Mouse (Mus musculus) thymus, adult 18-20 months (tissue): ENCODE data around the gene Gdpgp1.

Experiments used
- DNase-seq, 2 experiments: peaks; one replicate each; pipeline ENCODE4 v3.0.0; 2022; ENCODE audit warnings: mixed read lengths in 2 of 2

Gdpgp1 gene

DNA sequence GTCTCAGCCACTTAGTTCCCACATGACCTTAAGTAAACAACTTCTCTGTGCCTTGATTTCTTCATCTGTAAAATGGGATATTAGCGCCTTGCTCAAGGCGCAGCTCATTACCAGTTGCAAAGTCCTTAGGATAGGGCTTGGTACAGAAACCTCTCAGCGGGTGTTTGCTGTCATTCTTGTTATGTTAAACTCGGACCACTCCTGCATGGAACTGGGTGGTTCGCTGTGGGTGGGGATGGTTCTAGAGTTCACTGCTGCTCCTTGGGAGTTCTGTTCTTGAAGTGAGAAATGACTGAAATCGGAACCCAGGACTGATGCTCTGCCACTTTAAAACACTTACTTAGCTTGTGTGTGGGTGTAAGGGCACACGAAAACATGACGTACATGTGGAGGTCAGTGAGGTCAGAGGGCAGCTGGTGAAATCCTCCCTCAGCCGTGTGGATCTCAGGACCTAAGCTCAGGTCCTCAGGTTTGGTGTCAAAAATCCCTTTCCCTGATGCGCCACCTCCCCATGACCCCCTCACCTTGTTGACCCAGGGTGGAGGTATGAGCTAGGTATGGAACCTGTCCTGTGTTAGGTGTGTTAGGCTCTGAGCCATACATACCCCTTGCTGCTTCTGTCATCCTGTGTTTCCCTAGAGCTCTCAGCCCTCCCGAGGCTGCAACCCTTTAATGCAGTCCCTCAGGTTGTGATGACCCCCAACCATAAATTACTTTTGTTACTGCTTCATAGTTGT, 32.6 kb upstream of the Gdpgp1 start:
- no peak for DNase-seq

DNA sequence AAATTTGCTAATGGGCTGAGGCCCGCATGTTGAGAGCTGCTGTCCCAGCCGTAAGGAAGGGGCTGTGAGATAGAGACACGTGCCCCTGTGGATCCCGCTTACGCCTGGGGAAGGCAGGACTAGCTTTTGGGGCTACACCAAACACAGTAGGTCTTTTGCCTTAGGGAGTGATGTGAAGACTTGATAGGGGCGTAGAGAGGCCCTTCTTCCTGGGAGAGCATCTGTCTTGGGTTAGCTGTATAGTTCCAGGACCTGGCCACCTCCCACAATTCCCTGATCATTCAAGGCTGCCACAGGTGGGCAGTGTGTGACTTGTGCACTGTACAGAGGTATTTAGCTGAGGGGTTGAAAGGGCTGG, 32.1 kb upstream of the Gdpgp1 start:
- no peak for DNase-seq

DNA sequence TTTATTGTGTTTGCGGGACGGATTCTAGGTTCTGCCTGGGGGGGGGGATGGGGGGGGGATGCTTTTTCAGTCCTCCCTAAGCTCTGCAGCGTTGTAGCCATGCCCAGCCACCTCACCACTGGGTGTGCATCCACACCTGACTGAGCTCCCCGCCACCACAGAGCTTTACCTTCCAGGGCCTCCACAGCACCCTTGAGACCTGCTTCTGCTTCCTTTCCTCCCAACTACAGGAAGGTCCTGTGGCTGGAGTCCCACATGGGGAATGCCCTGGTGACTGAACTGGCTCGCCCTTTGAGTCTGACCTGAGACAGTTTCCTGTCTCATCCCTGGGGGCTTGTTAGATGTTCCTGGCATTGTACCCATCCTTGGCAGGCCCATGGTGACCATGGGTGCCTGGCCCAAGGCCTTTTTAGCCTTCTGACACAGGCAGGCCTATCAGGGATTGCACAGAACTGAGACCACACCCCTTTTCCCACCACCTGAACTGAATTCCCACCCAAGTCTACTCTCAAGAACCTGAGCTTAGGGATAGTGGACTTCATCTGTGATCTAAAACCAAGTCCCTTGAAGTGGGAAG, 31.6 kb upstream of the Gdpgp1 start:
- DNase-seq, result no peak

DNA sequence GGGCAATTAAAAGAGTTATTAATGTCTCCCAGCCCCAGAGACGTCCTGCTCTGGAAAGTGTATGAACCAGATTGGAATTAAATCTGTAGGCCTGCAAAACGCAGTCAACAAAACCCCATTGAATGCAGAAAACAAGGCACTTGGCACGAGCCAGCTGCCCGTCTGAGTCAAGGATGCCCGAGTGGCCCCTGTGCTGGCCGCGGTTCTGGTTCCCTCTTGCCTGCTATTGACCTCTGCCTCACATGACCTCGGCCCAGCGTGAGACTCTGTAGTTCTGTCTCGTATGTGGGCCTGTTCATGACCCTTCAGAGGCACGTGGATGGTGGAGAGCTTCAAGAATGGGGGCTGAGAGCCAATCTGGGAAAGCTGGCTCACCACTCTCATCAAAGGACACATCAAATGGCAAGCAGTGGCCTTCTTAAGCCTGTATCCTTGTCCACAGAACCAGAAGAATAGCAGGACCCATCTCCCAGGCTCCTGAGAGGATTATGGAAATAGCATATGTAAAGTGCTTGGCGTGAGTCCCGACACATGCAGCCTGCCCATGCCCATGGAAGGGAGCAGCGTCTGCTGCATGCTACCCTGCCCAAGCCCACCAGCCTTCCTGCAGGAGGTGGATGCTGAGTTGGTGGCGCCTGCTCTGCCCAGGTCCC, 30.7 kb upstream of the Gdpgp1 start:
- no peak for DNase-seq

DNA sequence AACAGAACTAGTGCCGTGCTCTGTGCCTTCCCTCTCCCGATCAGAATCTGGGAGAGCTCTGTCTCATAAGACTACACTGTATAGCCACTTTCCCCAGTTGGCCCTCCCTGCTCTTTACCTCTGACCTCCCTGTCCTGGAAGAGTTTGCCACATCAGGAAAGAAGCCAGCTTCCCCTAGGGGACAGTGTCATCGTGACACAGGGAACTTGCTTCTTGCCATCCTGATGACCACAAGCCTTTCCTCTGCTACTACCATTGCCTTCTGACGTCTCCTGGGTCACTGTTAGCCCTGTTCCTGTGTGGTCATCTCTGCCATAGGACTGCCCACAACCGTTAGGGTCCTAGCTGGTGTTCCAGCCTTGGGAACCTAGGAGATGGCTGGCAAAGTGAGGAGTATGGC, 29.7 kb upstream of the Gdpgp1 start:
- no peak for DNase-seq

DNA sequence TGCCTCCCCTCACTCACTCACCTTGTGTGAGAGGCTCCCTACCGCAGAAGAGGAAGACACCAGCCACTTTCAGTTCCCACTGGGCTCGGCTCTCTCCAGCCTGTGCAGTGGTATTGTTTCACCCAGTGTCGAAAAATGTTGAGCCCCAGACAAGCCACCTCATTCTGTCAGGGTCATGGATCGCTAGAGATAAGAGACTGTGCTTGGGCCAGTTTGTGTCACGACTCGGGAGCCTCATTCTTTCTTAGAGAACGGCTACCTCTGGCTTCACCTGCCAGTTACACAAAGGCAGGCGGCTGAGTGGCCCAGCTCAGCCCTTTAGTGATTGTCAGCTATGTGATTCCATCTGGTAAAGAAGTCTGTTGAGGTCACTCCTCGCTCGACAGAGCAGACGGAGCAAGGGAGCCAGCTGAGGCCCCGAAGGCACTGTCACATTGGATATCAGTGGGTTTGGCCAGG, 29.0 kb upstream of the Gdpgp1 start:
- no peak for DNase-seq

DNA sequence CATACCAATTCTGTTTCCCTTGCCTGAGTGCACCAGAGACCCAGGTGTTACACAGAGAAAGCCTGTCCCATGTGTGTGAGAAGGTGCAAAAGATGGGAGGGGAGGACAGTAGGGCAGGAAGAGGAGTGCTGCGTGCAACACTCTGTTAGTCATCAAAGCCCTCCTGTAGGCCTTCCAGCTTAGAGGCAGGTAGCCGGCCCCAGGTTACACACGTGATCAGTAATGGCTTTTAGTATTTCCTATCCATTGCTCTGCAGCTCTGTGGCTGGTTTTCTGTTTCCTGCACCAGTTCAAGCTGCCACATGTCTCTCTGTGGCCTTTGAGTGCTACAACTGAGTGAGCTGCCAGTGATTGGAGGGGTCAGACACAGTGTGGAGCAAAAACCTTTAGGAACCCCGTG, 28.3 kb upstream of the Gdpgp1 start:
- DNase-seq, result no peak

DNA sequence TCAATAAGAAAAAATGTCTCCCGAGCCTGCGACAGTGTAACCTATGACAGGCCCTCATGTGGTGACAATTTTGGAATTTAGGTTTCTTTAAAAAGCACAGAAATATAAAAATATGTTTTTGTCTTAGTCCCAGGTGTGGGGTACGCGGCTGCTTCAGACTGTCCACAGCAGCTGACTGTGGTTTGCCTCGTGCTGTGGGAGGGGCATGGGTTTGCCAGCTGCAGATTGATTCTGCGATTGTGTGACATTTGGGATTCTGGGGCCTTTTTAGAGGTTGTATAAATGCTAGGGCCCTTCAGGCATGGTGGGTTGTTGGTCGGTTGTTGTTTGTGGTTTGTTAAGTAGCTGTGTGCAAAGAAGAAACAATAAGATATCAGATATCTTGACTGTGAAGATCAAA, 27.7 kb upstream of the Gdpgp1 start:
- peak in 1 of 2 experiments; percentile 47 for DNase-seq

DNA sequence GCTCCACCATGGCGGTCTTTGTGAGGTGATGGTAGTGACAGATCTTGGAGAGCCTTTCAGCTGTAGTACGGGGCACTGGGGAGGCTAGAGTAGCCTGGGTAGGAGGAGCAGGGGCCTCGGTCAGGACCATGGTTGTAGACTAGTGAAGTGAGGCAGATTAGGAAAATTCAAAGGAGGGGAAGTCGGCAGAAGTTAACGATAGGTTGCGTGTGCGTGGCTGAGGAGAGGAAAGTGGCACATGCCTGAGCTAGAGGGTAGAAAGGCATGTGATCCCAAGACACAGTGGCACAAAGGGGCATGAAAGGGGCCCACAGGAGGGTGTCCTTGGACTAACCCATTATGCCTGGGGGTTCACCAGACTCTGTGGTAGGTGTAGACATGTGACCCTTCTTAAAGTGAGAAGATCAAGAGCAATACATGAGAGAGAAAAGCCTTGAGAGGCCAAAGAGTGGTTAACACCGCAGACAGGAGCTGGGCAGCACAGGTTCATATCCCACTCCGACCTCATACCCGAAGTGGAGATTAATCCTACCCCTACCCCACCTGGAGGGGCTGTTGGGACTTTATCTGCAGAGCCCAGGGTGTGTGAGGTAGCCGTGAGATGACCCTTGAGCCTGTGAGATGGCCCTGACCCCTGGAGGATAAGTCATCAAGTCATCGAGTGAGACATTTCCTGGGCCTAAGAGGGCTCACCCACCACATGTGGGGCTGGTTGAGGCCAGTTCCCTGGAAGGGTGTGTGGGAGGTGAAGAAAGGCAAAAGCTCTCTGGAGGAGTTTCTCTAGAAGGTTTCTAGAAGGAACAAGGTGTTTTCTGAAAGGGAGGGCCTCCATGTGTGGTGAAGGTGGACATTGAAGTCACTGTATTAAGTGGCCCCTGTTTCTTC, 26.7 kb upstream of the Gdpgp1 start:
- no peak for DNase-seq

DNA sequence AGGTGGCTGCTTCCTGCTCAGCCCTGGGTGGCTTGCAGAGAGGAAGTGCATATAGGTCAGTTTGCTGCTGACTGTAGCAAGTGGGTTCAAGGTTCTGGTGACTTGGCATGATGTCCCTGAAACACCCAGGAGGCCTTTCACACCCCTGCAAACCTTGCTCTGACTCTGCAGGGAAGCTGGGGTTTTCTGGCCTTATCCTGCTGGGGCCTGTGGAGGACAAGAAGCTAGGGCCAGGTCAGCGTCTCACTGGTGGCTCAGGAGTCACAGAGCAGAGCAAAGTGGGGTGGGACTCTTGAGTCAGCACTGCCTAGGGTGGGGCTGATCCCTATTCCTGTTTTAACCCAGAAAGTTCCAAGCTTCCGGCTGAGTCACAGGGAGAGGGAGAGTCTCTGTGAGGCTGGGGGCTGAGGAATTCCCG, 25.3 kb upstream of the Gdpgp1 start:
- no peak for DNase-seq

DNA sequence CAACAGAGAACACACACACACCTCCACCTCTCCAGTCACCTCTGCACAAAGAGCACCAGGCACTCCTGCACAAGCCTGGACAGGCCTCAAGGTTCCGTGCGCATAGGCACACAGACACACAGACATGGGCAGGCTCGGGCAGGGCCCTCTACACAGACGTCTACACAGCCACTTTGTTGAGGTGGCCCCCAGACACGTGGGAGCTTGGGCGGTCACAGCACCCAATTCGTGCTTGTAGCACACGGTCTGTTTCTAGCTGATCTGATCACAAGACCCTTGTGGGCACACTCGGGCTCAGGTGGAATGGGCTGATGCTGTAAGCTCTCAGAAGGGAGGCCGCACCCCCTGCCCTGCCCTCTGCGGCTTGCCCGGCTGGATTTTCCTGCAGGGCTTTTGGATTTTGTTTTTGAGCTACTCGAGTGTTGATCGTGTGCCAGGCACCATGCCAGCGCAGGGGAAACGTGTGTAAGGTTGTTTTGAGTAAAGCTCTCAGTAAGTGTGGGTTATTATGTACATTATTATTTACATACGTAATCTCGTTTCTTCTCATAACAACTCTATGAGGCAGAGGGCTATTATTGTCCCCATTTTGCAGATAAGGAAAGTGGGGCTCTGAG, 24.5 kb upstream of the Gdpgp1 start:
- no peak for DNase-seq

DNA sequence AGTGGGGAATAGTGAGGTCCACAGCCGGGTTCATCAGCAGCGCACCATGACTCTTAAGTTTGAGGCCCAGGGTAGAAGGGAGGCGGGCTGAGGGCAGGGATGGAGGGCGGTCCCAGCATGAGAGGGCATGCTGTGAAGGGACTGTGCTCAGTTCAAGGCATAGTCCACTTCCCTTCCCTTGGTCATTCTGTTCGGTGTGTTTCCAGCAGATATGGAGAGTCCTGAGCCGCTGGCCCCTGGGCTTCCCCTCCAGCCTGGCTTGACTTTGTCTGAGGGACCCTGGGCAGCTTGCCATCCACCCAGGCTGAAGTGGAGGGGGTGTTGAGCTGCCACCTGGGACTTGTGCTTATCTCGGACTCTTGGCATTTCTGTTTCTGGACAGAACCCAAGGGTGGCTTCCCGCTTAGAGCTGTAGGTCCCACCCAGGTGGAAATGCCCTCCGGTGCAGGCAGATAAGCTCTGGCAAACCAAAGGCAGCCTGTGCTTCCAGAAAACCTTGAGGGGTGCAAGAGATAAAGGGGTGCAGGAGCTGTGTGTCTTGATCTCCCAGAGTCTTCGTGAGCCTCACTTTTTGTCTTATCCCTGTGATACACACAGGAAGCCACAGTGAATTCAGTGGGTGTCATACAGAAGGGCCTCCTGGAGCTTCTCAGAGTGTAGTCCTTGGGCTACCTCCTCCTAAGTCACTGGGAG, 23.8 kb upstream of the Gdpgp1 start:
- no peak for DNase-seq

DNA sequence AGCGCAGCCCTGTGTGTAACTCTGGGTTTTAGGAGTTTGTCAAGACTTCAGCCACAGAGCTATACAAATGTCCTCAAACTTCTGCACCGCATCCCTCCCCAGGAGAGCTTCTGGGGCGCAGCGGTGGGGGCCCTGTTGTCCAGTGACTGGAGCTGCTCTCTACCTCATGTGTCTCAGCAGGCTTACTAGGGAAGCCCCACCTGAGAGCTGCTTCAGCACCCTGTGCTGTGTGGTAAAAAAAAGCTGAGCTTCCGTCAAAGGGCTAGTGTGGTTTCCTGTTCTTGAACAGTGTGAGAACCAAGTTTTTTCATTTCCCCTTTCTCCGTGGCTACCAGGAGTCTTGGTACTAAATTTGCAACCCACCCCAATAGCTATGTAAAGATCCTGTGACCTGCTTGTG, 23.0 kb upstream of the Gdpgp1 start:
- DNase-seq, result peak; percentile 46 to 79

DNA sequence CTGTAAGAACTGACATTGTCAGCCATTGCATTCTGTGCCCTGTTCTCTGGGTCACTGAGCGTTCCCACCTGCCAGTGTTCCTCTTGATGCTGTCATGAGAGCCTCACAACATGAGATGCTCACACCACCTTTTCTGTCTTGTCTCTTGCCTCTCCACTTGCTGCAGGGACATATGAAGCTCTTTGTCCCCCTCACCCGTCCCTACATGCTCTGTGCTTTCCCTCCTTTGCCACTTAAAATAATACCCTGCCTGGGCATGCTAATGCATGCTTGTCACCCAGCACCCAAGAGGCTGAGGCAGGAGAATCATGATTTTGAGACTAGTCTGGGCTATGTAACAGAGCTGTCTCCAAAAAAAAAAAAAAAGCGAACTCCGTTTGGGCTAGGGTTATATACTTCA, 21.7 kb upstream of the Gdpgp1 start:
- no peak for DNase-seq

DNA sequence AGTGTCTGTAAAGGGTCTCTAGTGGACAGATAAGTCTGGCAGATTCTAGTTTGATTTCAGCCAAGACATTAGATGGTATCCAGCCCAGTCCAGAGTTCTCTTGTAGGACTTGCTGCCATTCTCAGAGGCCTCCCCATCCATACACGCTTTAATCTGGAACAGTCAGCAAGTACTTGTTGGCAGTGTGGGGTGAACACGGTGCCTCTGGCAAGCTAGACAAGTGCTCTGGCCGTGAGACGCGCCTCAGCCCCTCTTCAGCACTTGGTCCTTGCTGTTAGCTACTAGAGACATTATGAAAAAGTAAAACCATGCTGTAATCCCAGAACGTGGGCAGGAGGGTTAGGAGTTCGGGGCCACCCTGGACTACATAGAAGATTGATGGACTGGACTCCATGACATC, 19.1 kb upstream of the Gdpgp1 start:
- no peak for DNase-seq

DNA sequence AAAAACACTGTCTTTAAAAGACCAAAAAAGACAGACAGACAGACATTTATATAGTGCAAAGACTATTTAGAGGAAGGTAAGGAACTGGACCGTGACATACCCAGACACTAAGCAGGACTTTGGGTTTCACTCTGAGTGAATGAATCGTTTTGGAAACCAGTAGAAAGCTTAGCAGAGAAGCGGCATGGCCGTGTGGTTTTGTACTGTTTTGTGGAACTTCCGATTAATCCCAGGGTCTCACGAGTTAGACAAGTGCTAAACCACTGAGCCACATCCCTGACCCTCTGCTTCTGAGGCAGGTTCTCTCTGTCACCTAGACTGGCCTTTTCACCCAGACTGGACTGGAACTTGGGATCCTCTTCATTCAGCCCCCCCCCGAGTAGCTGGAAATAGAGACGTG, 18.2 kb upstream of the Gdpgp1 start:
- no peak for DNase-seq

DNA sequence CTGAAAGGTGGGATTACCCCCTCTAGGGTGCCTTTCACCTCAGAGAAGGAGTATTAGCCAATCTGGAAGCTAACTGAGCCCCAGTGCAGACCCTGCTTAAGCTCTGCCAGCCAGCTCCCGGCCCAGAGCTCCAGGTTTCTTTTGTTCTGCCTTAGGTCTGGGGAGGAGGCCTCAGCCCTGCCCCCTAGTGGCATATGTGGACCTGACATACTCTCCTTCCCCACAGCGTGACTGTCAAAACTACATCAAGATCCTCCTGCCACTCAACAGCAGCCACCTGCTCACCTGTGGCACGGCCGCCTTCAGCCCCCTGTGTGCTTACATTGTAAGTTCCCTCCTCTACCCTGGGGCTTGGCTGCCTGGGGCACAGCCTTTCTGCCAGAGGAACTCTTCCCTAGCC, 17.3 kb upstream of the Gdpgp1 start:
- DNase-seq, result peak; percentile 66 to 75

DNA sequence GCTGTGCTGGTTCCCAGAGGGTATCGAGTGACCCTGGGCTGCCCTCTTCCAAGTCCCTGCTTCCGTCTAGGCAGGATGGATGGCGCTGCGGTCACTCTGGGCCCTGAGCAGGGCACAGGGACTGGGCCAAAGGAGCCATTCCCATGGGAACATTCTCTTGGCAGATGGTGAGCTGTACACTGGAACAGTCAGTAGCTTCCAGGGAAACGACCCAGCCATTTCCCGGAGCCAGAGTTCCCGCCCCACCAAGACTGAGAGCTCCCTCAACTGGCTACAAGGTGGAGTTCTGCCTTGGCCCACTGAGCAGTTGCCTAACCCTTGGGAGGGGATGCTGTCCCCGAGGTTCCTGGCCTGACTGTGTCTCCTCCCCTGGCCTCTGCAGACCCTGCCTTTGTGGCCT, 16.1 kb upstream of the Gdpgp1 start:
- DNase-seq, result no peak

DNA sequence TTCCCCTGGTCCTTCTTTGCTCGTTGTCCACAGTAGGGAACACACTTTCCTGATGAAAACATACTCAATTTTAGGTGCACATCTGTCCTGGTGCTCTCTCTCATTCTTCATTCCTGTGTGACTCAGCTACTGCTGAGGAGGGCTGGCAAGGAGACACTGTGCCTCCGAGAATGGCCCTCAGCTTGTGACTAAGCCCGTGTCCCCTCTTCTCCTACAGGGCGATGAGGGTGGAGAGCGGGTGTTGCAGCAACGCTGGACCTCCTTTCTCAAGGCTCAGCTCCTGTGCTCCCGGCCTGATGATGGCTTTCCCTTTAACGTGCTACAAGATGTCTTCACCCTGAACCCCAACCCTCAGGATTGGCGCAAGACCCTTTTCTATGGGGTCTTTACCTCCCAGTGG, 14.0 kb upstream of the Gdpgp1 start:
- DNase-seq, result no peak

DNA sequence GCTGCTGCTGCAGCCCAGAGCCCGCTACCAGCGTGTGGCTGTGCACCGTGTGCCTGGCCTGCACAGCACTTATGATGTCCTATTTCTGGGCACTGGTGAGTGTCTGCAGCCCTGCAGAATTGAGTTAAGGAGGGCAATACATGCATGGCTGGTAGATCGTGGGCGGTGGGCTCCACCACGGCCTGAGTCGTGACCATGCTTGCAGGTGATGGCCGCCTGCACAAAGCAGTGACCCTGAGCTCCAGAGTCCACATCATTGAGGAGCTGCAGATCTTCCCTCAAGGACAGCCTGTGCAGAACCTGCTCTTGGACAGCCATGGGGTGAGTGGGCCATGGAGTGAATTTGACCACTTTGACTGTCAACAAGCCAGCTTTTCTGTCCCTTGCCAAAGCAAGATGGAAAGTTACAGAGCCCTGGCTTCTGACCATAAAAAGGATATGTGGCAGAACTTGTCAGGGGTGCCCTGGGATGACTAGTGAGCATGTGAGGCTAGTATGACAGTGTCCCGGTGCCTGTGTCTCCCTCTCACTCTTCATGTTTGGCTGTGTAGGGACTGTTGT, 12.3 kb upstream of the Gdpgp1 start:
- DNase-seq, result no peak

DNA sequence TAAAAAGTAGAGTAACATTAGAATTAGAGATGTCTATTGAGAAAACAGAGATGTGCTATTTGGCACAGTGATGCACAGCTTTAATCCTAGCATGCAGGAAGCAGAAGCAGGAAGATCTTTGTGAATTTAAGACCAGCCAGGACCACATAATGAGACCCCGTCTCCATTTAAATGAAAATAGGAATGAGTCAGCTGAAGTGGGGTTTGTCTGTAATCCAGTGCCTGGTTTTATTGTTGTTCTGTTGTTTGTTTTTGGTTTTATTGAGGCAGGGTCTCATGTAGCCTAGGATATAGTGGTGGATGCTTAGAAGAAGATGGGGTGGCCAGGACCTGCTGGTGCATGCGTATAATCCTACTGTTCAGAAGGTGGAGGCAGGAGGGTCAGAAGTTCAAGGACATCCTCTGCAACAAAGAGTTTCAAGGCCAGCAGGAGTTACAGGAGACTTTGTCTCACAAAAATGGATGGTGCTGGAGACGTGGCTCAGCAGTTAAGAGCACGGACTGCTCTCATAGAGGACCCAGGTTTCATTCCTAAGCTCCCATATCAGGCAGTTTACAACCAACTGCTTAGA, 11.4 kb upstream of the Gdpgp1 start:
- DNase-seq, result no peak

DNA sequence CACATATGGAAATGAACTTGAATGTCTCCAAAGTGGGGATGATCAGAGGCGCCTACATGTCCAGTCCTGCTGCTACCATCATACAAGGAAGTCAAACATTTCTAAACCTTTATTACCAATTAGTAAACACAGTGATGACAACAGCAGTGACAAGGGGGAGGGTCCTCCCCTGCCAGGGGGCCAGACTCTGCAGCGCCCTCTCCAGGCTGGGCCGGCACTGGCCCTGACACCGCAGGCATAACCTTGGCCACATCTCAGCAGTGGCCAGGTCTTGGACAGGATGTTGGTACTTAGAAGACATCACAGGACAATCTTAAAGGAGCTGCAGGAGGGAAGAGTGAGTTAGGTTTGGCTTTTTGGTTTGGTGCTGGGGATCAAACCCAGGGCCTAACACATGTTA, 5.6 kb upstream of the Gdpgp1 start:
- DNase-seq, result no peak
